Mouse (Mus musculus) midbrain, embryonic 14.5 days (tissue): ENCODE data around the gene Gm20605. TPM values are rescaled to one million over a fixed set of nuclear protein-coding genes. Genes with fewer than 3 reads are reported as not detected.
A peak's percentile ranks its signal among the peaks of the same experiment; 100 is the strongest.

ENCODE experiments used
- ATAC-seq: fragments of 200-750 bp; cut with Nextera tagmentation; 2 replicates; pipeline ENCODE4 v1.8.0; 2017; ENCODE audit warnings: moderate number of reproducible peaks, moderate library complexity; ENCODE audit not compliant: low FRiP score, low TSS enrichment
- DNase-seq: peaks from one replicate; pipeline ENCODE4 v3.0.0-alpha.2; 2015
- H3K27ac ChIP-seq: fragments of 300-500 bp; sonication (generic); replicated peaks from 2 replicates; pipeline ENCODE4 v1.5.1; 2014; ENCODE audit warnings: mild to moderate bottlenecking, low read depth, low read length, moderate library complexity
- H3K27me3 ChIP-seq: fragments of 300-500 bp; sonication (generic); 2 replicates; pipeline ENCODE4 v1.6.1; 2014; ENCODE audit warnings: low read length, control low read depth, mixed read lengths; ENCODE audit not compliant: control insufficient read depth, insufficient read depth
- H3K36me3 ChIP-seq: fragments of 300-500 bp; sonication (generic); 2 replicates; pipeline ENCODE4 v1.6.1; 2014; ENCODE audit warnings: low read length, control low read depth; ENCODE audit not compliant: control insufficient read depth, insufficient read depth
- H3K4me1 ChIP-seq: fragments of 300-500 bp; sonication (generic); 2 replicates; pipeline ENCODE4 v1.6.1; 2014; ENCODE audit warnings: mild to moderate bottlenecking, antibody characterized with exemption, low read length, control low read depth; ENCODE audit not compliant: control insufficient read depth, insufficient read depth
- H3K4me2 ChIP-seq: fragments of 300-500 bp; sonication (generic); 2 replicates; pipeline ENCODE4 v1.6.1; 2014; ENCODE audit warnings: mild to moderate bottlenecking, low read length, moderate library complexity
- H3K4me3 ChIP-seq: fragments of 300-500 bp; sonication (generic); replicated peaks from 2 replicates; pipeline ENCODE4 v1.5.1; 2014; ENCODE audit warnings: low read depth, low read length
- H3K9ac ChIP-seq: fragments of 300-500 bp; sonication (generic); replicated peaks from 2 replicates; pipeline ENCODE4 v1.6.1; 2014; ENCODE audit warnings: mild to moderate bottlenecking, low read length, moderate library complexity
- H3K9me3 ChIP-seq: fragments of 300-500 bp; sonication (generic); 2 replicates; pipeline ENCODE4 v1.6.1; 2016; ENCODE audit warnings: low read length, control low read depth, mixed read lengths; ENCODE audit not compliant: control insufficient read depth
- WGBS: fragments of 180-500 bp; shearing (Covaris S2); extraction: QIAGEN DNeasy Blood & Tissue Kit; methylation state at CpG from one replicate; pipeline ENCODE4 v1.1.7; 2014; 5-methylcytosine and 5-hydroxymethylcytosine counted together
- polyA plus RNA-seq: library from polyadenylated mRNA; unstranded; fragments of >200 nt; fragmentation: Nextera tagmentation; extraction: Ambion mirVana; gene quantifications from 2 replicates; pipeline ENCODE4 v1.2.1, GENCODE M21; 2014

Gene Gm20605
- polyA plus RNA-seq: 4.4 and 6.0 TPM in 2 replicates

DNA sequence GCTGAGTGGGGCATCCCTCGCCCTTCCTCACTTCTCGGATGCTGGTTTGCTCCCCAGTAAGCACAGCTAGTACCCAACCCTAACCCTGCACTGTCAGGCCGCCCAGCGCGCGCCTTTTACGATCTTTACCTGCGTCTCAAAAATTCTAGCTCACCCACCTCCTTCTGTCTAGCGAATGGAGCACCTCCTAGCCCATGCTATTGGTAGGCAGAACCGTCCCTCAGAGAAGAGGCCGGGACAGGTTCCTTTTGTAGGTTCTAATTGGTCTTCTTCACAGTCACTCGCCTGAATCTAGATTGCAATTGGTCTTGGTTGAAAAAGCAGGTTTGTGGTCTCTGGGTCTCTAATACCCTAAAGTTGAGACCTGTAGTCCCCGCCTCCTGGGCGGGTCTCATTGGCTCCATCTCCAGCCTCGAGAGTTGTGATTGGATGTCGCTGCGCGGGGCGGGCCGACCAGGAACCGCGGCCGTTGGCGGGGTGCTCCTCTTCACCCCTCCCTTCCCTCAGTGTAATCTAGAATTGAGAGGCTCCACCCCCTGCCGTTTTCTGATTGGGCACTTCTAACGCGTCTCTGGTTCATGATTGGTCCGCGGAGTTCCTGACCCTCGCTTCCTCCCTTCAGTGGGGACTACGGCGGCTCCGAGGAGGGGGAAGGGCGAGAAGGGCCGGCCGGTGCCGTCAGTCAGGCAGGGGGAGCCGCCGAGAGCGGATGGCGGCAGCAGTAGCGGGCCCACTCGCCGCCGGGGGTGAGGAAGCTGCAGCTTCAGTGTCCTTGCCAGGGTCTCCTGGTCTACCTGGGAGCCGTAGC lies at the start of gene Gm20605, which contains the start of the genes Fbxo24 and Lrch4:
Gene Gm20605 (plus strand): TSS at position 678 of the 808 bp plus-strand sequence.
Gene Fbxo24 (minus strand): TSS at position 505 of the 808 bp plus-strand sequence.
Gene Lrch4 (plus strand): TSS at position 624 of the 808 bp plus-strand sequence.
- WGBS: under 1% methylated on average over 46 of the region's 46 CpGs
- Histone ChIP-seq H3K4me1 (peaks cover 25% of the 10 kb centered on the region), H3K4me2 (peak within 1 kb of the TSS; percentile 92), H3K36me3 (peaks cover 8% of the 10 kb centered on the region), H3K9ac (peak within 1 kb of the TSS; percentile 79), H3K9me3 (no peaks in the 10 kb centered on the region), H3K4me3 (peak within 1 kb of the TSS; percentile 94), H3K27me3 (no peaks in the 10 kb centered on the region), H3K27ac (peak within 1 kb of the TSS; percentile 90)
- DNase-seq: peak; percentile 100
- peak; percentile 98 for ATAC-seq

DNA sequence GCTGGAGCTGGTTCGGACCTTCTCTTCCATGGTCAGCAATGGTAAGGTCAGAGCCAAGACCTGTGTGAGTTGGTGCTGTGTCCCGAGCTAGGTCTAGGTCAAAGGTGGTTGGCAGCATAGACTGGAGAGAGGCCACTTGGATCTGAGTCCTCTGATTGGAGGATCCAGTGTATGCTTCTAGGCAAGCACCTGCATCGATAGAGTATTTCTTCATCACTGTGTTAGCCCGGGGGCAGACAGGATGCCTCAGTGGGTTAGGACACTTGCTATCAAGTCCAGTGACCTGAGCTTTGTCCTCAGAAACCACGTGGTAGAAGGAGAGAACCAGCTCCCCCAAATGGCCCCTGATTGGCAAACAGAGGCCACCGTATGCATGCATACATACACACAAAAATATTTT lies 48.7 kb upstream of the Gm20605 start:
- Histone ChIP-seq H3K4me2 (no peak overlapping the region), H3K36me3 (no peaks in the 10 kb centered on the region)

DNA sequence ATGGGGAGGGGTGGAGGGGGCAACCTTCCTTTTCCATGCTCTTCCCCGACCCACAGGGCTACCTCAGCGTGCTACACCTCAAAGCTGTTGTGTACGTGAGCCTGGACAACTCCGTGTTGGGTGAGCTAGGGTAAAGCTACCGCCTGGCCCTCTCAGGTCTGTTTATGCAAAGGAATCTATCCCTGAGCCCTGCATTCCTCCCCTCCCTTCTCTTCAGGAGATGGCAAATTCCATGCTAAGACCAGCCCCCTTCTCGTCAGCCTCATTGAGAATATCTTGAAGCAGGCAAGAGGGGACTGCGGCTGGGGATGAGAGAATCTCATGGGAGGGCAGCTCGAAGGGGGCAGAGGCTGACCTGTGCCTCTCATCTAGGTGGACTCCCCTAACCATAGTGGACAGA lies 46.3 kb upstream of the Gm20605 start:
- WGBS: 40% methylated on average over 8 of the region's 8 CpGs
- Histone ChIP-seq H3K9ac (peak overlapping the region; percentile 55), H3K36me3 (no peaks in the 10 kb centered on the region), H3K4me3 (peak overlapping the region; percentile 33; the same call in 1 of the 2 replicates), H3K27ac (no peak overlapping the region), H3K27me3 (no peaks in the 10 kb centered on the region; the same call in 1 of the 2 replicates), H3K4me2 (peak overlapping the region; percentile 57), H3K4me1 (0 out of 2 replicates have a peak, but pooled peaks cover 12% of the 10 kb centered on the region), H3K9me3 (no peaks in the 10 kb centered on the region)
- ATAC-seq (no peak), DNase-seq (no peak)

More for the DNA sequence above, 48.7 kb upstream of the Gm20605 start:
- H3K9me3 ChIP-seq: no peaks in the 10 kb centered on the region
- no peak overlapping the region for H3K9ac ChIP-seq
- 0 out of 2 replicates have a peak, but pooled peaks cover 12% of the 10 kb centered on the region for H3K4me1 ChIP-seq
- no peak overlapping the region for H3K4me3 ChIP-seq
- ATAC-seq (no peak), DNase-seq (no peak)
- no peaks in the 10 kb centered on the region; the same call in 1 of the 2 replicates for H3K27me3 ChIP-seq
- no peak overlapping the region for H3K27ac ChIP-seq
- 82% methylated on average over 6 of the region's 6 CpGs for WGBS

DNA sequence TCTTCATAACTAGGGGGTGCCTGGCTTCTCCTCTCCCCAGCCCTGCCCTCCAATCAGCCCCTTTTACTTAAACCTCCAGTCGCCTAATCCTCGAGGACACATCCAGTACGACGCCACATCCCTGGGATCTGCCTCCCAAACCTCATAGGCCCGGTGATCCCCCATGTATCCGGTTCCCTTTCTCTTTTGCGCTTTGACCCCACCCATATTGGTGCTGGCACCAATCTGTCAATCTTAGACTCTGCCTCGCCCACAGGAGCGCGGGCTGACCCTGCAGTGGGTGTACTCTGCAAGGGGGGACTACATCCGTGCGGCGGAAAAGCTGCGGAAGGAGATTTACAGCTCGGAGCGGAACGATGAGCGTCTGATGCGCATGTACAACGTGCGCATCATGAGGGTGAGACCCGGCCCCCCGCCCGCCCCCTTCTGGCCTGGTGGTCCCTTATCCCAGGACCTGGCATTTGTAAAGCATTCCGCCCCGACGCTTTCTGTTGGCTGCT lies 45.3 kb upstream of the Gm20605 start:
- 15% methylated on average over 27 of the region's 27 CpGs for WGBS
- DNase-seq: peak; percentile 88
- H3K9me3 ChIP-seq: no peaks in the 10 kb centered on the region
- no peaks in the 10 kb centered on the region for H3K36me3 ChIP-seq
- H3K27me3 ChIP-seq: no peaks in the 10 kb centered on the region; the same call in 1 of the 2 replicates
- peak overlapping the region; percentile 85 for H3K27ac ChIP-seq
- H3K9ac ChIP-seq: peak overlapping the region; percentile 55
- H3K4me1 ChIP-seq: 0 out of 2 replicates have a peak, but pooled peaks cover 12% of the 10 kb centered on the region
- H3K4me3 ChIP-seq: peak overlapping the region; percentile 33
- H3K4me2 ChIP-seq: peak overlapping the region; percentile 57
- peak; percentile 70 for ATAC-seq

DNA sequence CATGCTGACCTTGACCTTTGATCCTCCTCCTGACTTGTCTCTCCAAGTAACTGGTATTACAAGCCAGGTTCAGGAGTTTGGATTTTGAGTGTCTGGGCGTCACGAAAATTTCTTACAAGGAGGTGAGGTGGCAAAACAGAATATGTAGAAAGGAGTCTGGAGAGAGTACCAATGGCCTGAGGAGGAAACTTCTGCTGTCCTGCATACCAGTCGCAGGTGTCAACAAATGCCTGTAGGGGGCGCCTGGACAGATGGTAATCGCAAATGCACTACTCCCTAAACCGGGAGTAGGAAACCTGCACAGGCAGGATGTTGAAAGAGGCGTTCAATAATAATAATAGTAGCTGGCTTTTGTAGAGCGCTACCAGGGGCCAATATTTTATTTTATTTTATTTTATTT lies 44.0 kb upstream of the Gm20605 start:
- H3K27me3 ChIP-seq: no peaks in the 10 kb centered on the region; the same call in 1 of the 2 replicates
- DNase-seq (peak; percentile 77), ATAC-seq (no peak)
- 0 out of 2 replicates have a peak, but pooled peaks cover 12% of the 10 kb centered on the region for H3K4me1 ChIP-seq
- no peak overlapping the region for H3K9ac ChIP-seq
- no peaks in the 10 kb centered on the region for H3K36me3 ChIP-seq
- no peak overlapping the region for H3K4me2 ChIP-seq
- H3K27ac ChIP-seq: no peak overlapping the region
- 33% methylated on average over 8 of the region's 8 CpGs for WGBS
- no peak overlapping the region for H3K4me3 ChIP-seq
- no peaks in the 10 kb centered on the region for H3K9me3 ChIP-seq

DNA sequence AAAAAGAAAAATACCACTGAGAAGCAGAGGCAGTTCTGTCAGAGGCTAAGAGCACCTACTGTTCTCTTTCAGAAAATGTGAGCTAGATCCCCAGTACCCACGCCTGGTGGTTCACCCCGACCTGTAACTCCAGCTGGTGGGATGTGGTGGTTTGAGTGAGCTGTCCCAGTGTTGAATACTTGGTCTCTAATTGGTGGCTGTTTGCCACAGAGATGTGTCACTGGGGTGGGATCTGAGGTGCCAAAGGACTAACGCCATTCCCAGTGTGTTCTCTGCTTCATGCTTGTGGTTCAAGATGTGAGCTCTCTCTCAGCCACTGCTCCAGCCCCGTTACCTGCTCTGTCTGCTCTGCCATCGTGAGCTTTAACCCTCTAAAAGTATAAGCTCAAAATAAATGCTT lies 38.5 kb upstream of the Gm20605 start:
- no peak overlapping the region for H3K4me3 ChIP-seq

DNA sequence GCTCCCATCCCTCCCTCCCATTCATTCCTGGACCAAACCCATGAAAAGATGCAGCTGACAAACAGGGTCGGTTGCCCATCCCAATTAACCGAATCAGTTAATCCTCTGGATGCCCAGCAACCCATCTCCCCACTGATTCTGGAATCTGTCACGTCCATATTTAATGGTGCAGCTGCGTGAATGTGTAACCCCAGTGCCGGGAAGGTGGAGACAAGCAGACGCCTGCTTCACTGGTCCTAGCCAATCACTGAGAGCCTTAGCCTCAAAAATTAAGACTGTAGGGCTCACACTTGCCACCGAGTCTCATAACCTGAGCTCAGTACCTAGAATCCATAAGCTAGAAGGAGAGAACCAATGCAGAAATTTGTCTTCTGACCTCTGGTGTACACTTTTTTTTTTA lies 33.1 kb upstream of the Gm20605 start:
- no peaks in the 10 kb centered on the region for H3K9me3 ChIP-seq
- H3K36me3 ChIP-seq: peaks cover 10% of the 10 kb centered on the region
- WGBS: 55% methylated on average over 7 of the region's 7 CpGs
- peaks cover 11% of the 10 kb centered on the region for H3K4me1 ChIP-seq
- no peak overlapping the region for H3K9ac ChIP-seq
- no peak overlapping the region for H3K27ac ChIP-seq
- ATAC-seq (no peak), DNase-seq (no peak)
- no peak overlapping the region for H3K4me3 ChIP-seq
- H3K4me2 ChIP-seq: no peak overlapping the region
- H3K27me3 ChIP-seq: no peaks in the 10 kb centered on the region

More for the DNA sequence above, 38.5 kb upstream of the Gm20605 start:
- H3K4me1 ChIP-seq: no peaks in the 10 kb centered on the region
- no peak overlapping the region for H3K9ac ChIP-seq
- H3K36me3 ChIP-seq: no peaks in the 10 kb centered on the region
- H3K4me2 ChIP-seq: no peak overlapping the region
- no peak overlapping the region for H3K27ac ChIP-seq
- ATAC-seq (no peak), DNase-seq (no peak)
- H3K27me3 ChIP-seq: no peaks in the 10 kb centered on the region
- H3K9me3 ChIP-seq: no peaks in the 10 kb centered on the region
- WGBS: 85% methylated on average over 5 of the region's 5 CpGs

DNA sequence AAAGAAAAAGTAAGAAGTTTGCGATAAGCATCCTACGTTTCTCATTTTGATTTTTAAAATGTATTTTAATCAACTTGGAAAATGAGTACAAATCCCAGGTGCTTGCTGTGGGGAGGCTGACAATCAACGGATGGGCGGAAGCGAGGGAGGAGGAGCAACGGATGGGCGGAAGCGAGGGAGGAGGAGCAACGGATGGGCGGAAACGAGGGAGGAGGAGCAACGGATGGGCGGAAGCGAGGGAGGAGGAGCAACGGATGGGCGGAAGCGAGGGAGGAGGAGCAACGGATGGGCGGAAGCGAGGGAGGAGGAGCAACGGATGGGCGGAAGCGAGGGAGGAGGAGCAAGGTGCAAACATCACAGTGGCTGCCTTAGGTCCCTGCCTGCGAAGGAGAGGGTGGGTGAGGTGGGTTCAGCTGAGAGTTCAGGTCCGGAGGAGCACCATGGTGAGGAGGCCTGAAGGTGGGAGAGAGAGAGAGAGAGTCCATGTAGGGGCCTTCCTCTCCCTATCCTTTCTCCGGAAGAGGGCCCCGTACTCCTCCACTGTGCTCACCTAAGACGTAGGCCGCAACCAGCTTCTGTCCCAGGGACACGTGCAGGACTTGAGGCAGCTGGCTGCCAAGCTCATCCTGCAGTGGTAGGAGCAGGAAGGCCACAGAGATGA lies 32.2 kb upstream of the Gm20605 start:
- Histone ChIP-seq H3K9ac (no peak overlapping the region), H3K36me3 (peaks cover 10% of the 10 kb centered on the region), H3K4me1 (peaks cover 11% of the 10 kb centered on the region), H3K27ac (no peak overlapping the region), H3K27me3 (no peaks in the 10 kb centered on the region), H3K4me3 (peak overlapping the region; percentile 9; the same call in 1 of the 2 replicates), H3K9me3 (no peaks in the 10 kb centered on the region), H3K4me2 (peak overlapping the region; percentile 33; the same call in 1 of the 2 replicates)
- 36% methylated on average over 30 of the region's 30 CpGs for WGBS
- DNase-seq: no peak
- ATAC-seq: no peak
